Mouse (Mus musculus) spleen, adult 2 months (tissue): ENCODE results near the gene Aggf1. TPM values are rescaled to one million over a fixed set of nuclear protein-coding genes. Genes with fewer than 3 reads are reported as not detected.

Source experiments
- DNase-seq, 2 experiments: peaks; one replicate each; pipeline versions ENCODE4 v3.0.0 to v3.0.0-alpha.2; 2012 to 2021; ENCODE audit warnings: low spot score in 2 of 2, low read depth in 1 of 2
- H3K27ac ChIP-seq: fragments of 200-500 bp; 2 replicates; pipeline ENCODE4 v1.5.1; 2012; ENCODE audit warnings: low read length, inconsistent platforms; ENCODE audit not compliant: insufficient read depth
- H3K27me3 ChIP-seq: fragments of 200-500 bp; 2 replicates; pipeline ENCODE4 v1.6.1; 2012; ENCODE audit warnings: mild to moderate bottlenecking, moderate library complexity, low read length, inconsistent platforms; ENCODE audit not compliant: control insufficient read depth, insufficient read depth
- H3K36me3 ChIP-seq: fragments of 200-500 bp; 2 replicates; pipeline ENCODE4 v1.6.1; 2012; ENCODE audit warnings: mild to moderate bottlenecking, low read length, inconsistent platforms; ENCODE audit not compliant: control insufficient read depth, insufficient read depth
- H3K4me1 ChIP-seq: fragments of 200-500 bp; 2 replicates; pipeline ENCODE4 v1.6.1; 2011; ENCODE audit warnings: inconsistent platforms; ENCODE audit not compliant: control insufficient read depth, insufficient read depth, insufficient read length
- H3K4me3 ChIP-seq: fragments of 200-500 bp; 2 replicates; pipeline ENCODE4 v1.5.1; 2011; ENCODE audit warnings: mild to moderate bottlenecking, inconsistent platforms; ENCODE audit not compliant: insufficient read depth, insufficient read length; ENCODE audit errors: extremely low read depth
- CTCF ChIP-seq: fragments of 200-500 bp; IDR thresholded peaks from 2 replicates; pipeline ENCODE4 v1.5.1; 2011; ENCODE audit warnings: mild to moderate bottlenecking, inconsistent platforms; ENCODE audit not compliant: insufficient read depth, insufficient read length, insufficient replicate concordance; ENCODE audit errors: extremely low read depth
- POLR2A ChIP-seq: fragments of 200-500 bp; IDR thresholded peaks from 2 replicates; pipeline ENCODE4 v1.6.1; 2011; ENCODE audit warnings: low read depth, low read length, inconsistent platforms
- WGBS: fragments of 180-500 bp; shearing (Covaris S2); methylation state at CpG from one replicate; pipeline ENCODE4 v1.1.7; 2018; 5-methylcytosine and 5-hydroxymethylcytosine counted together
- polyA plus RNA-seq: library from polyadenylated mRNA; depleted of rRNA; stranded (reverse); fragments of >200 nt; gene quantifications from 2 replicates; pipeline ENCODE4 v1.2.3, GENCODE M21; 2012

Aggf1 gene
- polyA plus RNA-seq, 1 experiment, result 10.9 TPM

GRCm38 (mm10) chr13:95332086-95332899 lies 42.9 kb downstream of the Aggf1 start:
- WGBS, result 93% methylated on average over 11 of the region's 11 CpGs
- no peak for TF ChIP-seq POLR2A
- TF ChIP-seq CTCF, result no peak
- DNase-seq, result no peak
- Histone ChIP-seq H3K27me3 (no peaks in the 10 kb centered on the region), H3K4me3 (no peak overlapping the region), H3K36me3 (peaks cover 11% of the 10 kb centered on the region), H3K4me1 (no peaks in the 10 kb centered on the region), H3K27ac (no peak overlapping the region)

DNA sequence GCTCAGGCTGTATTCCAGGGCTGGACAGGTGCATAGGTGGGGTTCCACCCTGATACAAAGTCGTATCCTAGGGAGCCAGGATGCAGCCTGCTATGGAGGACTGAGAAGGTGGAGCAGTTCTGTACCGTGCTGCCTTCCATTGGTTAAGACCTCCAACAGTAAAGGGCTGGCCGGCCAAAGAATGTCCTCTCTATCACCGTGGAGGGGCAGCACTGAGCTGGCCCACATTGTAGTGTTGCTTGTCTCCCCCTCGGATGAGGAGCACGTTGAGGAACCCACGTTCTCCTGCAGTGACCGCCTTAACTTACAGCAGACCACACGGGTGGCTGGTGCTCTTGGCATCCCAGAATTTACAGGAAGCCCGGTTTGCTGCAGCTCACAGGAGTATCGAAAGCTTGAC lies 44.6 kb downstream of the Aggf1 start:
- Histone ChIP-seq H3K4me1 (no peaks in the 10 kb centered on the region), H3K27me3 (no peaks in the 10 kb centered on the region), H3K4me3 (no peak overlapping the region), H3K36me3 (no peaks in the 10 kb centered on the region), H3K27ac (no peak overlapping the region)
- TF ChIP-seq POLR2A (no peak), CTCF (no peak)
- no peak for DNase-seq
- WGBS, result 90% methylated on average over 11 of the region's 11 CpGs

GRCm38 (mm10) chr13:95328767-95329166 lies 46.4 kb downstream of the Aggf1 start:
- no peaks in the 10 kb centered on the region for H3K4me1 ChIP-seq
- WGBS, result 95% methylated on average over 11 of the region's 11 CpGs
- H3K27ac ChIP-seq, result no peak overlapping the region
- no peak overlapping the region for H3K4me3 ChIP-seq
- TF ChIP-seq CTCF (no peak), POLR2A (no peak)
- DNase-seq, result no peak
- H3K27me3 ChIP-seq, result 0 out of 2 replicates have a peak, but pooled peaks cover 1% of the 10 kb centered on the region
- H3K36me3 ChIP-seq, result no peaks in the 10 kb centered on the region

DNA sequence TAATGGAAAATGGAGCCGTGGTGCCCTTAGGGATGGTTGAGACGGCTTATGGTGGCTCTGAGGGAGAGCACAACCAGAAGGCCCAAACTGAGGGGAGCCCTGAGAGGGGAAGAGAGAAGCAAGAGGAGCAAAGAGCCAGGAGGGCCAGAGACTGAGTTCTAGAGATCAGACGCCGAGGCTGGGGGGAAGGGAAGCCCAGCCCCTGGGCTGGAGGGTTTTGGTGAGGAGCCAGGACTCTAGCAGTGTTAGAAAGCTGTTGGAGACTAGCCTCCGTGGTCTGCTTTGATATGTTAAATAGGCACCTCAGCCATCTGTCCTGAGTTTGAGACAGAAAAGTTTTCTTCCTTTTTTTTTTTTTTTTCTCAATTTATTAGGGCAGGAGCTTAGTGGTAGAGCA lies 47.8 kb downstream of the Aggf1 start:
- 28% methylated on average over 5 of the region's 5 CpGs for WGBS
- H3K4me3 ChIP-seq, result no peak overlapping the region

DNA sequence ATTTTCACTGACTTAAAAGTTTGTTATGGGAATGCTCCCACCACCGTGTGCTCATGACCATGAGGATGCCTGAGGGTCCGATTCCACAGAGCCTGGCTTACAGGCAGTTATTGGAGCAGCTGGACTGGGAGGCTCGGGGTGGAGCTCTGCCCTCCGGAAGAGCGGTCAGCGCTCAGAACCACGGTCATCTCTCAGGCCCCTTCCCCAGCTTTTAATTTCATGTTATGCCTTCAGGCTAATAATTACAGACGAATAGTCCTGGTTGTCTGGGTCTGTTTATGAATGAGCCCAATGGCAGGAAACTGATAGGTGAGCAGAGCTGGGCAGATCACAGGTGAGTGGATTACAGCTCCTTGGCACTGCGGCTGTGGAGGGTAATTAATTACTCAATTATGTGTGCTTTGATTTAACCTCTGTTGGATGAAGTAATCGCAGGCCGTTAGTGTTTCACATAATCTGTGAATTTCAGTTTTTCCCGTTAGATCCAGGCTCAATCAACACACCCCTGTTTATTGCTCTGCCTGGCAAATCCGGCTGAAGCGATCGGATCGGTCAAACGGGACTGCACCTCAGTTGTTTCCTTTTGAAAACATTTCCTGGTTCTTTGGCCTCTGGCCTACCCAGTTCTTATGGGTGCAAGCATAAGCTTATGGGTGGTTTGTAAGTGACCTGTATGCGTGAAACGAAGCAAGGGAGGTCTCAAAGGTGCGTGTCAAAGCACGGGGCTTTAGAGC lies 48.4 kb downstream of the Aggf1 start:
- Histone ChIP-seq H3K4me3 (no peak overlapping the region), H3K27ac (no peak overlapping the region), H3K4me1 (no peaks in the 10 kb centered on the region), H3K27me3 (0 out of 2 replicates have a peak, but pooled peaks cover 1% of the 10 kb centered on the region), H3K36me3 (no peaks in the 10 kb centered on the region)
- WGBS, result 70% methylated on average over 21 of the region's 21 CpGs
- DNase-seq, result no peak
- no peak for TF ChIP-seq CTCF
- TF ChIP-seq POLR2A, result no peak

More for the DNA sequence above, 47.8 kb downstream of the Aggf1 start:
- no peak for TF ChIP-seq CTCF
- TF ChIP-seq POLR2A, result no peak
- H3K36me3 ChIP-seq, result no peaks in the 10 kb centered on the region
- 0 out of 2 replicates have a peak, but pooled peaks cover 1% of the 10 kb centered on the region for H3K27me3 ChIP-seq
- no peak overlapping the region for H3K27ac ChIP-seq
- DNase-seq, result no peak
- no peaks in the 10 kb centered on the region for H3K4me1 ChIP-seq

GRCm38 (mm10) chr13:95325907-95326550 lies 49.1 kb downstream of the Aggf1 start:
- H3K4me3 ChIP-seq, result peak overlapping the region; percentile 83
- H3K4me1 ChIP-seq, result no peaks in the 10 kb centered on the region
- no peaks in the 10 kb centered on the region for H3K36me3 ChIP-seq
- 32% methylated on average over 5 of the region's 5 CpGs for WGBS
- no peak for DNase-seq
- no peak for TF ChIP-seq CTCF
- no peak overlapping the region for H3K27ac ChIP-seq
- H3K27me3 ChIP-seq, result 0 out of 2 replicates have a peak, but pooled peaks cover 1% of the 10 kb centered on the region
